Mouse (Mus musculus): ENCODE data around the gene Cbx4.

Cbx4 gene

DNA sequence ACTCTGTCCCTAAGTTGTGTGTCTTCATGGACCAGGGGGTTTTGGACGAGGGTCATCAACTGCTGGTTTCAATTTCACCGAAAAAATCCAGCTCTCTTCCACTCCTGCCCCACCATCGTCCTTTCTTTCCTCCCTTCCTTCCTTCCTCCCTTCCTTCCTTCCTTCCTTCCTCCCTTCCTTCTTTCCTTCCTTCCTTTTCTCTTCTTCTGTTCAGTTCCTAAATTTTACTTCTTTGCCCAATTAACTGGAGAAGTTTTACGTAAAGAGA is 42.8 kb downstream of the Cbx4 start:
- no peak for DNase-seq (ENCODE audit: low read depth, low spot score)

DNA sequence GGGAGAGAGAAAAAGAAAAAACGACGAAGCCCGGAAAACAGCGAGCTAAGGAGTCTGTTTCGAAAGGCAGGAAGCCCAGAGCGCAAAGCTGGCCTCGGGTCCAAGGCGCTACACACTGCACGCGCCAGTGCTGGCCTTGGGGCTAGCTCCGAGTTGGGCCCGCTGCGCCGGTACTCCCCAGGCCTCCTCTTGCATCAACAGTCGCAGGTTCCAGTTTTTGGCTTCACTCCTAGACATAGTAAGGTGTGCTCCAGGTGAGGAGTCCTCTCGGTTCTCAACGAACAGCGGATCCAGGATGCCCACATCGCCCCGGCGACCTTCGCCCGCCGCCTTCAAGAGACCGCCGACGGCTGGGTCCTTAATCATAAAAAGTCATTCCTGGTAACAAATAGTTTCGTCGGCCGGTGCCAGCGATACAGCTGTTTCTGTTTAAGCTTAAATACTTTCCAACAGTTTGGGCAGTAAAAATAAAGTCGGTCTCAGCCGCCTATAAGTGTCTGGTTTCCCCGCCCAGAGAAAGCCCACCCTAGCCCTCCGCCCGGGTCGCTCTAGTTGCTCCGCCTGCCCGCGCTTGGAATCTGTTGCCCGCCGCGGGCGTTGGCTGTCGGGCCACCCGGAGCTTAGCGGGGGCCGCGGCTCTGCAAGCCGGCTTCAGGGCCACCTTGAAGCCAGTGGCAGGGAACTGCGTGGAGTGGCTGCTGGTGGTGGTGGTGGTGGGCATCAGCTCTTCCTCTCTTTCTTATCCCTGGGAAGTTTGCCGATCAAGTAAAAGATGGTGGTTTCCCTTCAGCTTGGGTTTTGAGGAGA is 43.4 kb downstream of the Cbx4 start:
- no peak for DNase-seq (ENCODE audit: low read depth, low spot score)

DNA sequence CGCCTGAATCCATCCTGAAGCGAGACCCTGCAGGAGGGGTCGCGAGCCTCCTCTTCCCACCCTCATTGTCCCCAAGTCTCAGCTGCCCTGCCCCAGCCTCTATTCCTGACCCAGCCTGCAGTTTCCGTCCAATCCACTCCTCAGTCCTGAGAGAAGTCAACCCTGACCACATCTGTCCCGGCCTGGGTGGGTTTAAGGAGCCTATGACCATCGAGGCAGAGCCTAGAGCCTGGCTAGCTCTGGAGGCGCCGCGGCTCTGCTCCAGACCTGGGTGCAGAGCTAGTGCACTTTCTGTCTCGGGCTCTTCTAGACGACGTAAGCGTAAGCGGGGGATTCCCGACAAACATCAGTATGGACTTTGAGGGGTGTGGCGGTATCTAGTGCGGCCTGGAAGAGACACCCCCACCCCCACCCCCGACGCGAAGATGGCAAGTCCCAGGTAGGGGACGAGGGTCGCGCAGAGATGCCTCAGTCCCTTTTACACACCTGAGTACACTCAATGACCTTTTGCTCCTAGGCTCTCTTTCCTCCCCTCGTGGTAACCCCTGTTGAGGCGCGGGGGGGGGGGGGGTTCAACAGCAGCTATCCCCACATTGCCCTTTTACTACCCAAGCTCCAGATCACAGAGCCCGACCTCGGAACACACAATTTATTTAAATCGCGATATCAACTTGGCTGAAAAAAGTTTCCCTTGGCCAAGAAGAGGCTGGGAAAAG is 44.1 kb downstream of the Cbx4 start:
- DNase-seq (ENCODE audit: low read depth, low spot score) = peak; percentile 71

DNA sequence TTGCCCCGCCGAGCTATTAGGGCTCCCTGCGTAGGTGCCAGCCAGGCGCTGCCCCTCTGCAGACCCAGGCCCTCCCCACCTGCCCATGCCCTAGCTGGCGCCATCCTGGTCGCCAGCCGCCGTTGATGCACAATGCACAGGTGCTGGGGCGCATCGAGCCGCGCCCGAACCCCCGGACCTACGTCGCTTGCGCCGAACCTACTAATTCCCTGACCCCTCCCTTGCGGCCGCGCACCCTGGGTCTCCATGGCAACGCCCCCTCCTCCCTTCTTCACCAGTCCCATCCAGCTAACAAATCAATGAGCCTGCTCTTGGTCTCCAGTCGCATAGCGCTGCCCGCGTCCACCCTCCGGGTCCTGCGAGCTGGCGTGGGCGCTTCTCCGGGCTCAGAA is 44.7 kb downstream of the Cbx4 start:
- no peak for DNase-seq (ENCODE audit: low read depth, low spot score)

DNA sequence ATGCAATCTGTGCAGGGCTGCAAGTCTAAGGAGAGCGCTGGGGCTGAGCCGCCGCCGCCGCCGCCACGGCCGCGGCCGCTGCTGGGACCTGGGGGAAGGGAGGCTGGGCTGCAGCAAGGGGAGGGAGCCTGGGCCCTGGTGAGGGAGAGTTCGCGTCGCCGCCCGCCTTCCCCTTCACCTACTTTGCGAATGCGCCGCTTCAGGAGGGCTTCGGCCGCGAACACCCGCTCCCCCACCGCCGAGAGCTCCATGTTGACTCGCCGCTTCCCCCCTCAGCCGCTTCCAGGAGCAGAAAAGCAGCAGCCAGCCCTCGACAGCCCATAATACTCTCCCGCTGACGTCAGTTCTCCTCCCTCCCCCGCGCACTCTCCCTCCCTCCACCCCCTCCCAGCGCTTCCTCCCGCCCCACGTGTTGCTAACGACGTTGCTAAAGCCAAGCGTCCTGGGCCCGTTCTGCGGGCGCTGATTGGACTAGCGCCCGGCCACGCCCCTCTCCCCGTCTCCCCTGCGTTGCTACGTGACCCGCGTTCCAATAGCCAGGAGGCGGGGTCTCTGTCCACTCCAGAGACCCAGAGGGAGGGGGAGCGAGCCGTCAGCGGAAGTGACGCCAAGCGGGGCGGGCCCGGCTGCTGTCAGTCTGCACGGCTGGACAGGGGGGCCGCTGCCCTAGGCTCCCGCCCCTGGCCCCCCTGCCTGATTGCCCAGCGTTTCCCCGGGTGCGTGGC is 45.3 kb downstream of the Cbx4 start, which contains the start of gene Cbx8:
TSS of gene Cbx8 (minus strand) at position 370 of the 725 bp plus-strand sequence.
- DNase-seq (ENCODE audit: low read depth, low spot score) = peak; percentile 100

DNA sequence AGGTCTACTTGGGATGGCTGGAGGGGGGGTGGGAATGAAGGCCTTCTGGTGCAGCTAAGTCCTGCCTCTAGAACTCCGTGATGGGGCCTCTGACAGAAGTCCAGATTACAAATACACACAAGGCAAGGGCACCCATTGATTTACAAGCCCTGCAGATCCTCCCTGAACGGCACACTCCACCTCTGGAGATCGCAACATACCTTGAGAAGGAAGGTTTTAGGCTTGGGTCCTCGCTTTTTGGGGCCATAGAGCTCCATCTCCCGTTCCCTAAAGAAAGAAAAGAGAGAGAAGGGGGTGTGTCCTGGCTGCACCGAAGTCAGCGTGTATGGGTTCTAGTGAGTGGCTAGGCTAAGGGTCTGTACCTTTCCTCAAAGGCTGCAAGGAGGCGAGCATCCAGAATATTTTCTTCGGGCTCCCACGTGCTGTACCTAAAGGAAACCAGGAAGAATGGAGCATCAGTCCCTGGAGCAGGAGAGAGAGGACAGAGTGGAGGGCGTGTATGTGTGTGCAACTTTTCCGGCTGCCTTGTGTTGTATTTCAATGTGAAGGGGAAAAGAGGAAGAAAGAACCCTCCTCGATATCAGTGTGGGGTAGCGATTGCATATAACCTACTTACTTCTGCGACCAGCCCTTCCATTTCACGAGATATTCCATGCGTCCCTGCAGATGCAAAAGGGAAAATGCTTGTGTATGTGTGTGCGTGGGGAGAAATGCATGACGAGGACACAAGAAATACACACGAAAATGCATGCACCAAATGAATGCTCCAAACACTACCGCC is 46.1 kb downstream of the Cbx4 start:
- DNase-seq (ENCODE audit: low read depth, low spot score) = no peak

DNA sequence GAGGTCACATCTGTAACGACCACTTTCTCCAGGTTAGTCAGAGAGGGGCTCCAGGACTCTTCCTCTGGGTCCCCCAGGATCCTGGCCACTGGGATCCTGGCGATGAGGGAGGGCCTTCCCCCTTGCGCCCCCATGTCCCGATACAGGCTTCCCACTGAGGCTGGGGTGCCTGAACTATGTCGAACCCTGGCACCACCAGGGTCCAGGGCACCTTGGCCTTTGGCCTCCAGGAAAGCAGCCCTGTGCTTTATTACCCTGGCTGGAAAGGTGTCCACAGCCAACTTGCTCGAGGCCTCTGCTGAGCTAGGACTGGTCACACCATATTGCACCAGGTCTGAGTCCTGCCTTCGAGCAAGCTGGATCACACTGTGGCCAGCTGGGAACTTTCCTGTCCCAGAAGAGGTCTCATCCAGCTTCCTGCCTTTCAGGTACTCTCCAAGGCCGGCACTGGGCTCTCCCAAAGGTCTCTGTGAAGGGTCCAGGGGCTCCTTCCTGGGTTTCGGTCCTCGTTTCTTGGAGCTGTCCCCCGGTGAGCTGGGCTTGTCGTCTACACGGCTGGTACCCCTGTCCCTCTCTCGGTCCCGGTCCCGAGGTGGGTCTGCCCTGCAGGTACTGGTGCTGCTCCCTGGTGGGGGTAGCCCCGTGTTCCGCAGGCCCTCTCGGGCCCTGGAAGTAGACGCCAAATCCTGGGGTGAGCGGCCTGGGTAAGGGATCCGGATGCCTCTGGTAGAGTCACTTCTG is 47.1 kb downstream of the Cbx4 start:
- no peak for DNase-seq (ENCODE audit: low read depth, low spot score)

DNA sequence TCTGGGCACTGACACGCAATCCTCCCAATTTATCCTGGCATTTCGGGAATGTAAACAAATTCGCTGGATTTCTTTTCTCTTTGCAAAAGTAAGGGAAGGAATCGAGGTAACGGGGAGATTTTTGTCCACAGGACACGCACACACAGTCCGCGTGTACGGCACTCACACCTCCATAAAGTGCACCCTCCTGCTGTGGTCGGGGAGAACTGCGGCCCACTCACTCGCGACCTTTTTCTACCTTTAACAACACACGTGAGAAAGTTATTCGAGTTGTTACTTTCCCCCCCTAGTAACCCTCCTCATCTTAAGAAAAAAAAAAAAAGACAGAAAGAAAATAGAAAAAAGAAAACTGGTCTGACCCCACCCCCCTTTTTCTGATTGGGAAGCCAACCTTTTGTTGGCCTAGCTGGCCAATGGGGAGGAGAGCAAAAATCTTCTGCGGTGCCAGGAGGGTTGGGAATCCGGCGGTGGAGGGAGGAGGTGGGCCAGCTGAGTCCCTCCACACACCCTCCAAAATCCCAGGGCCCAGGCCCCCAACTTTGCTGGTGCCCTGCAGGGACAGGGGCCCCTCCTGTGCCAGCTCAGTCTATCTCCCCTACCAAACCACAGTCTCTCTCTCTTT is 48.1 kb downstream of the Cbx4 start:
- no peak for DNase-seq (ENCODE audit: low read depth, low spot score)

DNA sequence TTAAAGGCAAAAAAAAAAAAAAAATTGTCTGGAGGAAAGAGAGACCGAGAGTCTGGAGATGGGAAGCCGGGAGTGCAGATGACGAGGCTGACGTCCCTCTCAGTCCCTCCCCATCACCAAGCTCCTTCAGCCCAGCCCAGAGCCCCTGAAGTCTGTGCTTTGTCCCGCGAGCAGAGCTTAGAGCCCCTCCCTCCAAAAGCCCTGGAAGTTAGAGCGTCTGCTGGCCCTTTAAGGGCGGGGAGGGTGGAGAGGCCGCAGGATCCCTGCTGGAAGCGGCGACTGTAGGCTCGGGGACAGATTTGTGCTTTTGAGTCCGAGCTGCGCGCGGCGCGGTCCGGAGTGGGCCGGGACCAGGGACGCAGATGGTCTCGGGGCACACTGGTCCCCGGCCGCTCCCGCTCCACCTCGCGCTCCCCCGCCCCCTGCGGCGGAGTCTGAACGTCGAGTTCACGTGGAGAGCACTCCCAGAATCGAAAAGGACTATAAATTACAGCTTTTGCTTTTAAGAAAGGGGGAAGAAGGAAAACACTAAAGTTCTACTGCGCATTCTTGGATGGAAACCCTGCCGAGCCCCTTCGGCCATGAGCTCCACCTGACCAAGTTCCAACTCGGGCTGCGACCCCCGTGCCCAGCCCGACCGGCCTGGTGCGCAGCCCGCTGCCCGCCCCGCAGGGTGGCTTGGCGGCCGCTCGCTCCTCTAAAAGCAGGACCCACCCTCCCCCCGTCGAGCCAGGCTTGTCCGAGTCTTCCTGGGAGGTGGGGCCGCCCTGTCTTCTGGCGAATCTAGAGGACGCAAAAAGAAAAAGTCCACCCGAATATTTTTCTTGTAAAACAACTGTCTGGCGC is 48.9 kb downstream of the Cbx4 start:
- DNase-seq (ENCODE audit: low read depth, low spot score) = no peak

DNA sequence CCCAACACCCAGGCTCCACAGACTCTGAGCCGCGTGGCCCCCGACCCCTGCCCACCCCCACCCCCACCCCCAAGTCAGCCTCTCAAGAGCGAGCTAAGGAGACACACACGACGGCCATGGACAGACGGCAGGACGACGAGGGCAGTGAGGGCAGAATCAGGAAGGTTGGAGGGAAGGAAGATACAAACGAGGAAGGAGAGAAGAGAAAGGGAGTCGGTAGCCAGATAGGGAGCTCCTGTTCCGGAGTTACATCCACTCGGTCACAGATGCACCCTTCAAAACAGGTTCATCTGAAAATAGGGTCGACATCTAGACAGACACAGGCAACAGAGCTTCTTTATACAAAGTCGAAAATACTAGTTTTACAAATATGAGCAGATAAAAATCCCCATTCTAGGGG is 49.6 kb downstream of the Cbx4 start:
- DNase-seq (ENCODE audit: low read depth, low spot score) = no peak

DNA sequence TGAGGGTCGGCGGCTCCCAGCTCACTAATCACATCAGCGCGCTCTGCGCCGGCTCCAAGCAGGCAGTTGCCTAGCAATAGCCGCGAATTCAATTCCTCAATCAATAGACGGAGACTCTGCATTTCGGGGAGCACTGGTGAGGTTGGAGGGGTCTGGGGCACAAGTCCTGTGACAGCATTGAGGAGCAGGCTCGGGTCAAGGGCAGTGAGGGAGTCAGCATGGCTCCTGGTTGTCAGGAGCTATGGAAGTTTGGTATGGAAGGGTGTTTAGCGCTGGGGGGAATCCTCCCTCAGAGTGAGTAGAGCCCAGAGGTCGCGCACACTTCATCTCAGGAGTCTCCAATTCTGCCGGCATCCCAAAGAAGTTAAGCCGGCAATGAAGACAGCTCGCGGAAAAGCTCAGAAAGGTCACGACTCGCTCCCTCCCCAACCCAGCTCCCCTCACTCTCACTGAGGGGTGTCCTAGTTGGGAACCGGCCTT is 50.3 kb downstream of the Cbx4 start:
- no peak for DNase-seq (ENCODE audit: low read depth, low spot score)

DNA sequence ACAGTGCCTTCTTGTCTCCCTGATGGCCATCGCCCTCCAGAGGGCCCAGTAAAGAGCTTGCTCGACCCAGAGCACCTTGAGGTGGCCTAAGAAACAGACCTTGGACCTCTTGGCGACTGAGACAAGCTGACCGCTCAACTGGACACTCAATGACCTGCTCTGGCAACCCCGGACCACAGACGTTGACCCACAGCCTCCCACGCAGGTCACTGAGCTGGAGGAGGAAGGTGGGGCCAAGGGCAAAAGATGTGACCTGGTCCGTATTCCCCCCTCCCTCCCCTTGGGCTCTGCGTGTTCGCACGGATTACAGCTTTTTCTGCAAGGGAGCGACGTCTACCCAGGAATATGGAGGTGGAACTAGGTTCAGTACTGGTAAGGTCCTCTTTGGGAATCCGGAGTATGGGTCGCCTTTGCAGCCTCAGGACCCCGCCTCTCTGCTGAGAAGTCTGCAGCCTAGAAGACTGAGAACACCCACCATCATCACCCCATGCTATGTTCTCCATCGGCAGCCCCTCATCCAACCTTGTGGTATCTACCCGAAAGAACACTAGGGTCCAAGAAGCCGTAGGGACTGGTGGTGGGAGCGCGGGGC is 50.8 kb downstream of the Cbx4 start:
- no peak for DNase-seq (ENCODE audit: low read depth, low spot score)

DNA sequence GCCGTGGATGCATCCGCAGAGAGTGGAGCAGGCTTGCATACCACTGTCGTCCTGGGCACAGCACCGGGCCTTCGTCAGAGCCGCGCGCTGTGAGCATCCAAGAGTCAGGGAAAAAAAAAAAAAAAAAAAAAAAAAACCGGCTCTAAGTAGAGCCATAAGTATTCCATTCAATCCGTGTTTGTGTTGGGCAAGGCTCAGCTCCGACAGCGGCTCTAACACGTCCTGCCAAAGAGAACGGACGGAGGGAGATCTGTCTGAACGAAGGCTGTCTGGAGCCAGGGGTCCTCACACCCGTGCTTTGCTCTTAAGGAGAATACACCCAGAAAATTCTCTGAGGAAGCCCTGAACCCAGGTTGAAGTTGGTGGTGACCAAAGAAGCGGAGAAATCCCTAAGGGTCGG is 51.4 kb downstream of the Cbx4 start:
- DNase-seq (ENCODE audit: low read depth, low spot score) = no peak

DNA sequence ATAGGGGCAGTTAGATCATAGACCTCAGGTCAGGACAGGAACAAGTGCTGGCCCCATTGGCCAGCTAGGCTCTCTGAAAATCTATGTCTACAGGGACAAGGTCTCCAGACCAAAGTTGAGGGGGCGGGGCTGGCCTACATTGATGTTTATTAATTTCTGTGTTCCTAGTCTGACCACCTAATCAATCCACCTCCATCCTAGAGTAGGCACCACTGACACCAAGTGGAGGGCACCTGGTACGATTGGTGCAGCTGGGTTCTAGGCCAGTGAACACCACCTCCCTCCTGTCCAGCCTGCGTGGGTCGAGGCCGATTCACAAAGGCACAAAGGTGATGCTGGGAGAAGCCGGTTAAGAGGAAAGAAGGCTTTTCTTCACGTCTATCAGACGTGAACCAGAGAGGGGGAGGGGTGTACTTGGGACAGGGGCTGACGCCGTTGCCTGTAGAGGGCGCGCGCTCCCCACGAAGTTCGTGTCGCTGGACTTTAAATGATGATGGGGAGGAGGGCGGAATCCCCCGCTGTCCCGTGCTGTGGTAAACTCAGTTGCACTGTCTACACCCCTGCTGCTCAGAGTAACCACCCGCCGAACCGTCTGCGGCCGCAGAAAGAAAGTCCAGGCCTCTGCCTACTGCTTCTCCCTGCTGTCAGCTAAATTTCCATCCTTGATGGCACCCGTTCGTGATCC is 52.0 kb downstream of the Cbx4 start:
- DNase-seq (ENCODE audit: low read depth, low spot score) = peak; percentile 84
